Mouse (Mus musculus) bone marrow, adult 2 months (tissue): ENCODE data around the gene Cct4.
A peak's percentile ranks its signal among the peaks of the same experiment; 100 is the strongest.

ENCODE experiments used
- CTCF ChIP-seq: fragments of 200-500 bp; IDR thresholded peaks from 2 replicates; pipeline ENCODE4 v1.5.1; 2011; ENCODE audit warnings: low read length, control low read depth; ENCODE audit not compliant: control insufficient read depth, insufficient read depth
- POLR2A ChIP-seq: fragments of 200-500 bp; IDR thresholded peaks from 2 replicates; pipeline ENCODE4 v1.6.1; 2011; ENCODE audit warnings: low read depth, mild to moderate bottlenecking, control low read depth, low read length, borderline replicate concordance; ENCODE audit not compliant: control insufficient read depth

- TF ChIP-seq POLR2A (peak; percentile 91; the same call in 1 of the 2 replicates), CTCF (peak; percentile 63)
Observed at GRCm38 (mm10) chr11:22981984-22982757, 8.1 kb upstream of the Cct4 start, which contains the start of the genes Gm28048 and Commd1.
